ENCODE assay signal across 17 mouse cellular contexts in the genomic region with DNA sequence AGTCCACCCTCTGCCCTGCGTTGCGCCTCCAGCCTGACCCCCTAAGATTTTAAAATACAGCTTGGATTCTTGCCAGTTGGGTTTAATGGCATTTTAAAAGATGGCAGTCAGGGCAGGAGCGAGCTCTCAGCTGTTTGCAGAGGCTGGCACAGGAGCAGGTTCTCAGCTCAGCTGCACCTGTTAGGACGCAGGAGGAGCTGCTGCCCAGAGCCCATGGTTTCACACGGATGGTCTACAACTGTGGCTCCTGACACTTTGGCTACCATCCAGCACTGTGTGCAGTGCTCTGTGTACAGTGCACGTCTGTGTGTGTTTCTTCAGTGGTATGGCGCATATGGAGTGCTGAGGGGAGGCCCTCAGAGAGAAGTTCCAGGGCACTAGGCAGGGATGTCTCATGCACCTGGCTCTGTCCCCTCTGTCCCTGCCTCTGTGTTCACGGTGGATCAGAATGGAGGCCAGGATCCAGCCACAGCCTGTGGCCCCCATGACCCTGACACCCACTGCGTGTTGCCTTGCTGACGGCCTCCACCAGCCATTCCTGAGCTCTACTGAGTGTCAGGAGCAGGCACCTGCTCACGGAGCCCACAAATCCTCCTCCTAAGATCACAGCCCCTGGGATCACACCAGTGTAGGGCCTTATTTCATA. TPM values are rescaled to one million over a fixed set of nuclear protein-coding genes. Genes with fewer than 3 reads are reported as not detected.
DNase-seq lines count a peak whose midpoint lies in the region; ATAC-seq and TF ChIP-seq lines count a peak whose summit lies in the region.
"Had no signal": no experiment of that assay in that cellular context is flagged by ENCODE, and none has a peak within 500 bp of the region (broad histone marks: within the 10 kb centered on the region; RNA-seq: fewer than 3 reads in every experiment).

No protein-coding gene starts in this region.

- H3K9ac ChIP-seq in heart, embryonic 12.5 days: no peak overlapping the region
- H3K9ac ChIP-seq in midbrain, embryonic 15.5 days: no peak overlapping the region
- no peak overlapping the region for H3K9ac ChIP-seq in midbrain, embryonic 14.5 days (replicated peaks; ENCODE audit: low read length)
- H3K9ac ChIP-seq in embryonic facial prominence, embryonic 15.5 days: no peak overlapping the region
- no peak overlapping the region for H3K9ac ChIP-seq in stomach, postnatal 0 days (ENCODE audit: low read length)
- H3K9ac ChIP-seq: embryonic facial prominence, embryonic 13.5 days; neural tube, embryonic 12.5 days had no signal

- no peak for DNase-seq in heart, postnatal 25 days (ENCODE audit: low spot score)
- DNase-seq in midbrain, embryonic 14.5 days: no peak
- DNase-seq in stomach, postnatal 0 days (ENCODE audit: low spot score): no peak
- no peak for DNase-seq in gastrocnemius, adult 8-10 months (ENCODE audit: low spot score in 2 of 2)
- DNase-seq: adrenal gland, postnatal 14 days; gastrocnemius, postnatal 10 days; kidney, adult 2 months; lung, adult 18-20 months; right cerebral cortex, adult 18-20 months had no signal

- H3K27ac ChIP-seq in heart, embryonic 12.5 days (ENCODE audit: poor library complexity, severe bottlenecking): no peak overlapping the region
- no peak overlapping the region for H3K27ac ChIP-seq in midbrain, embryonic 15.5 days
- no peak overlapping the region for H3K27ac ChIP-seq in midbrain, embryonic 14.5 days (replicated peaks; ENCODE audit: low read depth, low read length)
- no peak overlapping the region for H3K27ac ChIP-seq in embryonic facial prominence, embryonic 15.5 days (replicated peaks)
- H3K27ac ChIP-seq in stomach, postnatal 0 days (replicated peaks): no peak overlapping the region
- H3K27ac ChIP-seq: embryonic facial prominence, embryonic 13.5 days; neural tube, embryonic 12.5 days had no signal

- intact Hi-C loops in heart, postnatal 25 days (cut with DNase I): loop anchor here (10.0 kb wide), 1 partner anchor 752 kb away; a partner anchor contains a TSS

- no peak overlapping the region for H3K4me3 ChIP-seq in heart, embryonic 12.5 days
- no peak overlapping the region for H3K4me3 ChIP-seq in midbrain, embryonic 15.5 days
- H3K4me3 ChIP-seq in midbrain, embryonic 14.5 days (replicated peaks; ENCODE audit: low read depth, low read length): no peak overlapping the region
- H3K4me3 ChIP-seq in embryonic facial prominence, embryonic 15.5 days (replicated peaks): no peak overlapping the region
- H3K4me3 ChIP-seq in stomach, postnatal 0 days (ENCODE audit: low read depth, low read length): no peak overlapping the region
- H3K4me3 ChIP-seq: embryonic facial prominence, embryonic 13.5 days; neural tube, embryonic 12.5 days had no signal

- H3K27me3 ChIP-seq in heart, embryonic 12.5 days (replicated peaks): no peaks in the 10 kb centered on the region
- H3K27me3 ChIP-seq in midbrain, embryonic 15.5 days (replicated peaks): no peaks in the 10 kb centered on the region
- H3K27me3 ChIP-seq in midbrain, embryonic 14.5 days (ENCODE audit: control insufficient read depth, insufficient read depth, low read length): no peaks in the 10 kb centered on the region
- H3K27me3 ChIP-seq in embryonic facial prominence, embryonic 15.5 days: no peaks in the 10 kb centered on the region
- H3K27me3 ChIP-seq in stomach, postnatal 0 days (ENCODE audit: control insufficient read depth, insufficient read depth, low read length): no peaks in the 10 kb centered on the region
- H3K27me3 ChIP-seq: embryonic facial prominence, embryonic 13.5 days; neural tube, embryonic 12.5 days; Patski had no signal

- peaks cover 3% of the 10 kb centered on the region; the same call in 1 of the 2 replicates for H3K9me3 ChIP-seq in heart, embryonic 12.5 days (replicated peaks)
- H3K9me3 ChIP-seq in midbrain, embryonic 15.5 days: no peaks in the 10 kb centered on the region
- no peaks in the 10 kb centered on the region for H3K9me3 ChIP-seq in midbrain, embryonic 14.5 days (ENCODE audit: control insufficient read depth, low read length)
- no peaks in the 10 kb centered on the region for H3K9me3 ChIP-seq in embryonic facial prominence, embryonic 15.5 days (replicated peaks)
- H3K9me3 ChIP-seq in stomach, postnatal 0 days (ENCODE audit: control insufficient read depth, low read length): no peaks in the 10 kb centered on the region
- H3K9me3 ChIP-seq: embryonic facial prominence, embryonic 13.5 days; neural tube, embryonic 12.5 days had no signal

- 86% methylated on average over 11 of the region's 11 CpGs for WGBS in heart, embryonic 12.5 days
- 83% methylated on average over 11 of the region's 11 CpGs for WGBS in midbrain, embryonic 15.5 days
- 86% methylated on average over 11 of the region's 11 CpGs for WGBS in midbrain, embryonic 14.5 days
- 76% methylated on average over 11 of the region's 11 CpGs for WGBS in embryonic facial prominence, embryonic 15.5 days
- WGBS in stomach, postnatal 0 days: 78% methylated on average over 11 of the region's 11 CpGs

- no peak for TF ChIP-seq CTCF in stomach, postnatal 0 days (IDR thresholded peaks at IDR 0.05; ENCODE audit: low read depth)

- H3K36me3 ChIP-seq in heart, embryonic 12.5 days: peaks cover 19% of the 10 kb centered on the region
- H3K36me3 ChIP-seq in midbrain, embryonic 15.5 days (replicated peaks): no peaks in the 10 kb centered on the region; the same call in 1 of the 2 replicates
- peaks cover 31% of the 10 kb centered on the region for H3K36me3 ChIP-seq in midbrain, embryonic 14.5 days (ENCODE audit: control insufficient read depth, insufficient read depth, low read length)
- no peaks in the 10 kb centered on the region; the same call in 1 of the 2 replicates for H3K36me3 ChIP-seq in embryonic facial prominence, embryonic 15.5 days
- H3K36me3 ChIP-seq in stomach, postnatal 0 days (ENCODE audit: control insufficient read depth, insufficient read depth, low read length): no peaks in the 10 kb centered on the region; the same call in 1 of the 2 replicates

- peak; percentile 48 for ATAC-seq in heart, embryonic 12.5 days (ENCODE audit: insufficient number of reproducible peaks, low FRiP score)
- ATAC-seq in midbrain, embryonic 15.5 days (replicated peaks): peak; percentile 32; the same call in 1 of the 2 replicates
- no peak for ATAC-seq in midbrain, embryonic 14.5 days (ENCODE audit: low FRiP score, low TSS enrichment)
- peak; percentile 63 for ATAC-seq in embryonic facial prominence, embryonic 15.5 days (ENCODE audit: insufficient number of reproducible peaks, low FRiP score, low TSS enrichment, low read depth)
- 0 out of 2 replicates have a peak, but pooled peaks have one; percentile 38 for ATAC-seq in stomach, postnatal 0 days (ENCODE audit: low FRiP score, low TSS enrichment)
- ATAC-seq: Patski had no signal

- TF ChIP-seq EP300 in stomach, postnatal 0 days (optimal IDR thresholded peaks at IDR 0.05): no peak

- H3K4me2 ChIP-seq in heart, embryonic 12.5 days: no peak overlapping the region
- H3K4me2 ChIP-seq in midbrain, embryonic 15.5 days: no peak overlapping the region
- H3K4me2 ChIP-seq in midbrain, embryonic 14.5 days (ENCODE audit: low read length): no peak overlapping the region
- H3K4me2 ChIP-seq in embryonic facial prominence, embryonic 15.5 days (replicated peaks): no peak overlapping the region
- no peak overlapping the region for H3K4me2 ChIP-seq in stomach, postnatal 0 days (replicated peaks; ENCODE audit: low read depth)
- H3K4me2 ChIP-seq: embryonic facial prominence, embryonic 13.5 days; neural tube, embryonic 12.5 days had no signal

- H3K4me1 ChIP-seq in heart, embryonic 12.5 days (replicated peaks): no peaks in the 10 kb centered on the region
- no peaks in the 10 kb centered on the region for H3K4me1 ChIP-seq in midbrain, embryonic 15.5 days
- no peaks in the 10 kb centered on the region for H3K4me1 ChIP-seq in midbrain, embryonic 14.5 days (ENCODE audit: control insufficient read depth, insufficient read depth, low read length)
- H3K4me1 ChIP-seq in embryonic facial prominence, embryonic 15.5 days: no peaks in the 10 kb centered on the region
- no peaks in the 10 kb centered on the region for H3K4me1 ChIP-seq in stomach, postnatal 0 days (replicated peaks; ENCODE audit: control insufficient read depth, insufficient read depth)
- H3K4me1 ChIP-seq: embryonic facial prominence, embryonic 13.5 days; neural tube, embryonic 12.5 days had no signal

RNA-seq across cellular contexts. Expression of a gene that starts 29.5 kb away (rescaled TPM):
- polyA plus RNA-seq in heart, embryonic 12.5 days (2016; fragmentation: Nextera tagmentation; extraction: Ambion mirVana): 10.0 and 11.5 TPM in 2 replicates
- 10 to 100 TPM; 15.0 to 15.8 TPM for total RNA-seq in heart, postnatal 25 days (2021)
- 16.7 and 16.8 TPM in 2 replicates for polyA plus RNA-seq in midbrain, embryonic 15.5 days (2015; fragmentation: Nextera tagmentation; extraction: Ambion mirVana)
- polyA plus RNA-seq in midbrain, embryonic 14.5 days (2014; fragmentation: Nextera tagmentation; extraction: Ambion mirVana): 16.3 and 17.6 TPM in 2 replicates
- polyA plus RNA-seq in embryonic facial prominence, embryonic 15.5 days (2015; fragmentation: Nextera tagmentation; extraction: Ambion mirVana): 8.4 and 9.3 TPM in 2 replicates
- 11.5 and 11.7 TPM in 2 replicates for polyA plus RNA-seq in stomach, postnatal 0 days (2015; fragmentation: Nextera tagmentation; extraction: Ambion mirVana)
- 1 to 10 TPM; 3.1 to 4.9 (median 3.6) TPM for total RNA-seq in gastrocnemius, adult 8-10 months (2022)

RNA-seq across cellular contexts. Expression of a gene that starts 34.1 kb away (rescaled TPM):
- not detected in 2 replicates for polyA plus RNA-seq in heart, embryonic 12.5 days (2016; fragmentation: Nextera tagmentation; extraction: Ambion mirVana)
- not detected for total RNA-seq in heart, postnatal 25 days (2021)
- not detected in 2 replicates for polyA plus RNA-seq in midbrain, embryonic 15.5 days (2015; fragmentation: Nextera tagmentation; extraction: Ambion mirVana)
- not detected in 2 replicates for polyA plus RNA-seq in midbrain, embryonic 14.5 days (2014; fragmentation: Nextera tagmentation; extraction: Ambion mirVana)
- not detected in 2 replicates for polyA plus RNA-seq in embryonic facial prominence, embryonic 15.5 days (2015; fragmentation: Nextera tagmentation; extraction: Ambion mirVana)
- polyA plus RNA-seq in stomach, postnatal 0 days (2015; fragmentation: Nextera tagmentation; extraction: Ambion mirVana): not detected in 2 replicates
- total RNA-seq in gastrocnemius, adult 8-10 months (2022): not detected
- total RNA-seq: adrenal gland, postnatal 14 days; gastrocnemius, postnatal 10 days; left cerebral cortex, postnatal 25 days had no signal
- polyA plus RNA-seq: embryonic facial prominence, embryonic 13.5 days; heart, embryonic 16.5 days; kidney, adult 2 months; neural tube, embryonic 12.5 days had no signal
